Mouse (Mus musculus) bone marrow macrophage, adult 2 months (primary cell): ENCODE results near the gene Lgr4.

ENCODE experiments used
- CTCF ChIP-seq: IDR thresholded peaks from 2 replicates; pipeline ENCODE4 v1.5.1; 2012; ENCODE audit warnings: low read depth, mild to moderate bottlenecking, low read length, moderate library complexity
- POLR2A ChIP-seq: IDR thresholded peaks from 2 replicates; pipeline ENCODE4 v1.6.1; 2012; ENCODE audit warnings: mild to moderate bottlenecking, low read depth, low read length, borderline replicate concordance

- no peak for TF ChIP-seq CTCF
- TF ChIP-seq POLR2A: no peak
Observed at GRCm38 (mm10) chr2:109986036-109986785, 68.8 kb downstream of the Lgr4 start.
